10 mouse cellular contexts compared by ENCODE assay signal in genomic region chr11:99154987-99155641, GRCm38 (mm10). TPM values are rescaled to one million over a fixed set of nuclear protein-coding genes. Genes with fewer than 3 reads are reported as not detected.
DNase-seq lines count a peak whose midpoint lies in the region; ATAC-seq and TF ChIP-seq lines count a peak whose summit lies in the region.
"Had no signal": no experiment of that assay in that cellular context is flagged by ENCODE, and none has a peak within 500 bp of the region (broad histone marks: within the 10 kb centered on the region; RNA-seq: fewer than 3 reads in every experiment).

Ccr7 (minus strand) TSS chr11:99155077.

- H3K4me3 ChIP-seq in gastrocnemius, adult 2 months: no peak within 1 kb of the TSS
- H3K4me3 ChIP-seq: liver, embryonic 12.5 days had no signal

- intact Hi-C loops in gastrocnemius, adult 2 months (cut with DNase I): loop anchor here (5.0 kb wide), 1 partner anchor 173 kb away; the partner anchor contains the start of gene Gjd3

- DNase-seq in heart, adult 11 months: peak; percentile 90
- DNase-seq in heart, adult 9 months (ENCODE audit: low spot score in 2 of 2): no peak
- peak; percentile 54 for DNase-seq in lung, postnatal 36 days
- DNase-seq in lung, postnatal 14 days: no peak
- peak; percentile 59 for DNase-seq in spleen, adult 12 weeks (ENCODE audit: low spot score)
- no peak for DNase-seq in ovary, adult 18-20 months (ENCODE audit: low spot score)
- no peak for DNase-seq in gastrocnemius, adult 2 months

- H3K27ac ChIP-seq in gastrocnemius, adult 2 months: no peak within 1 kb of the TSS
- H3K27ac ChIP-seq: liver, embryonic 12.5 days had no signal

- no peak for ATAC-seq in cerebellum, adult (ENCODE audit: insufficient number of reproducible peaks, low FRiP score, low TSS enrichment)
- ATAC-seq: liver, embryonic 12.5 days; midbrain, embryonic 16.5 days had no signal

- TF ChIP-seq CTCF in gastrocnemius, adult 2 months (IDR thresholded peaks at IDR 0.05): no peak

RNA-seq across cellular contexts. Expression of gene Ccr7, which starts in this region (rescaled TPM):
- not detected for total RNA-seq in gastrocnemius, adult 2 months (2021)

Comparison
In these comparisons a context has a peak if more than half of its experiments do, and no peak if none do; other contexts are left out.
1. DNase-seq: peak in heart, adult 11 months (single experiment), lung, postnatal 36 days (single experiment) and spleen, adult 12 weeks (single experiment); none in heart, adult 9 months (0 of 2), lung, postnatal 14 days (single experiment), ovary, adult 18-20 months (single experiment) and gastrocnemius, adult 2 months (single experiment).